Mouse (Mus musculus) bone marrow macrophage, adult 2 months (primary cell): ENCODE measurements around the gene Gm21477. TPM values are rescaled to one million over a fixed set of nuclear protein-coding genes. Genes with fewer than 3 reads are reported as not detected.
"Not testable (repeated sequence)": the region's sequence is repeated elsewhere in the genome, so short reads cannot be mapped to it uniquely, and the experiment has no call there.

Experiments used
- H3K27ac ChIP-seq: 2 replicates; pipeline ENCODE4 v1.5.1; 2012; ENCODE audit warnings: low read depth, low read length; ENCODE audit not compliant: insufficient read depth
- H3K4me1 ChIP-seq: 2 replicates; pipeline ENCODE4 v1.6.1; 2012; ENCODE audit warnings: low read length; ENCODE audit not compliant: control insufficient read depth, insufficient read depth
- H3K4me3 ChIP-seq: 2 replicates; pipeline ENCODE4 v1.5.1; 2012; ENCODE audit warnings: mild to moderate bottlenecking, low read length, moderate library complexity; ENCODE audit not compliant: insufficient read depth
- polyA plus RNA-seq: library from polyadenylated mRNA; stranded (reverse); fragments of >200 nt; gene quantifications from 2 replicates; pipeline ENCODE4 v1.2.4, GENCODE M21; 2012; ENCODE audit not compliant: missing spikeins, insufficient read depth, insufficient read length

The Gm21477 gene
- polyA plus RNA-seq: not detected in 2 replicates

GRCm38 (mm10) chrY:87116521-87116920 is at the start of gene Gm21477:
Gene Gm21477, plus strand, starts transcription at chrY:87116821.
- not testable (repeated sequence) for H3K4me3 ChIP-seq, H3K4me1 ChIP-seq, H3K27ac ChIP-seq
